Mouse (Mus musculus): ENCODE measurements around the gene Prkag3. TPM values are rescaled to one million over a fixed set of nuclear protein-coding genes. Genes with fewer than 3 reads are reported as not detected.

The Prkag3 gene
- polyA plus RNA-seq, 1 experiment from 2014 or later: 0.07 TPM

DNA sequence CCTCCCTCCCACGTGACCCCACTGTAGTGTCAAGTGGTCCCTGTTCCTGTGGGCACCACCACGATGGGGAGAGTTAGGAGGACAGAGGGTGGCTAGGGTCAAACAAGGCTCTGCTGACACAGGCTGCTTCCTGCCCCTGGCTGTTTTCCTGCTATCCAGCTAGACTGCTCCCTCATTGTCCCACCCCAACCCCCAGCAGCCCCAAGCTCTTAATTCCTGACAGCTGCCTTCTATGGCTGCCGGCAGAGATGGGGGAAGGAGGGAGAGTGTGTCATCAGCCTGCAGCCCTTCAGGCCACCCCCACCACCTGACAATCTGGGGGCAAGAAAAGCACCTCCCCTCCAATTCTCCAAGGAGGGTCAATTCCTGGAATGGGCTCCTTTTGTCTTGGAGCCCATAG is 41.1 kb upstream of the Prkag3 start:
- no peak for ATAC-seq (replicated peaks; ENCODE audit: low FRiP score, low read depth)
- Histone ChIP-seq H3K36me3 (ENCODE audit: insufficient read depth, low read length) (no peaks in the 10 kb centered on the region), H3K9me3 (replicated peaks; ENCODE audit: low read length) (no peaks in the 10 kb centered on the region; the same call in 1 of the 2 replicates), H3K27me3 (ENCODE audit: insufficient read depth, low read length) (peaks cover 92% of the 10 kb centered on the region), H3K9ac (ENCODE audit: low read depth, low read length) (no peak overlapping the region), H3K4me1 (replicated peaks; ENCODE audit: insufficient read depth, low read length) (peaks cover 12% of the 10 kb centered on the region; the same call in 1 of the 2 replicates), H3K27ac (no peak overlapping the region), H3K4me2 (ENCODE audit: low read length) (no peak overlapping the region), H3K4me3 (replicated peaks; ENCODE audit: low read depth, low read length) (no peak overlapping the region)
- TF ChIP-seq CTCF (IDR thresholded peaks at IDR 0.05; ENCODE audit: low read depth): no peak
- 23% methylated on average over 3 of the region's 3 CpGs for WGBS
- DNase-seq (ENCODE audit: low spot score): no peak

DNA sequence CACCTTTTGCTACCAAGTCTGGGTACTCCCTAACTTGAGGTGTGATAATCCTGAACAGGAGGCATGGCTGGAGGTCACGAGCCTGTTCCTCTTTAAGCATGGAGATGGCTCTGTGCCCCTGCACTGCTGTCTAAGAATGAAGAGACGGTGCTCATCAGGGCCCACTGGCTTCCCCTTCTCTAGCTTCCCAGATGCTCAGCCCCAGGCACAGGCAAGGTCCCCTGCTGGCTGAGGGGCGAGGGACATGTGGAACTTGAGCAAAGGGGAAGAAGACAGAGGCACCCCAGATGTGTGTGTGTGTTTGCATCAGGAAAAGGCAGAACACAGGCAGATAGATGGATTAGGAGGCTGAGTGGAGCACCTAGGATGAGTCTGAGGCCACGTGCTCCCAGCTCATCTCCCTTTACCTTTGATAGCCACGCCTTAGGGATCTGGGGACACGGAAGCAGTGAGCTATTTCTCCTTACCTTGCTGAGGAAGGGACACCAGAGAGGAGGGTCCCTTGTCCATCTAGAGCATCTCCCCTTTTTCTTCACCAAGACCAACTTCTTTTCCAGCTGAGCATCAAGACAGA is 39.7 kb upstream of the Prkag3 start:
- WGBS: 27% methylated on average over 6 of the region's 6 CpGs
- Histone ChIP-seq H3K27ac (no peak overlapping the region), H3K27me3 (ENCODE audit: insufficient read depth, low read length) (peaks cover 94% of the 10 kb centered on the region), H3K4me3 (replicated peaks; ENCODE audit: low read depth, low read length) (no peak overlapping the region), H3K9me3 (replicated peaks; ENCODE audit: low read length) (no peaks in the 10 kb centered on the region; the same call in 1 of the 2 replicates), H3K9ac (ENCODE audit: low read depth, low read length) (no peak overlapping the region), H3K4me2 (ENCODE audit: low read length) (no peak overlapping the region), H3K36me3 (ENCODE audit: insufficient read depth, low read length) (no peaks in the 10 kb centered on the region), H3K4me1 (replicated peaks; ENCODE audit: insufficient read depth, low read length) (peaks cover 14% of the 10 kb centered on the region; the same call in 1 of the 2 replicates)
- ATAC-seq (replicated peaks; ENCODE audit: low FRiP score, low read depth) (no peak), DNase-seq (ENCODE audit: low spot score) (no peak)
- TF ChIP-seq CTCF (IDR thresholded peaks at IDR 0.05; ENCODE audit: low read depth): no peak

DNA sequence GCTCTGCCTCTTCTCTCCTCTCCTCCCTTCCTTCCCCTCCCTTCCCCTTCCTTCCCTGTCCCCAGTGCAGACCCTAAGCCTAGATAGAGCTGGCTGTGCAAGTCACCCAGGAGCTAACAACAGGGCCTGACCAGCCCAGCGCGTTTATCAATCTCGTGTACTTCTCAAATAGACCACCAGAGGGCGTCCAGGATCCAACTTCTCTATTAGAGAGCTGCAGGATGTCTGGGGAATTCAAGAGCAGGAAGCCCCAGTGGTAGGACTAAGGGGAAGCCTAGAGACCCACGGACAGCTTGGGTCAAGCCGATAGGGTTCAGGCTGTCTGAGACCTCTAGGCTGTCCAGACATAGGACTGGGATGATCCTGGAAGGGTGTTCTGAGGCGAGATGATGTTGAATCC is 38.8 kb upstream of the Prkag3 start:
- H3K9me3 ChIP-seq (replicated peaks; ENCODE audit: low read length): no peaks in the 10 kb centered on the region; the same call in 1 of the 2 replicates
- WGBS: 9% methylated on average over 7 of the region's 7 CpGs
- peaks cover 94% of the 10 kb centered on the region for H3K27me3 ChIP-seq (ENCODE audit: insufficient read depth, low read length)
- TF ChIP-seq CTCF (IDR thresholded peaks at IDR 0.05; ENCODE audit: low read depth): peak; percentile 88
- no peak overlapping the region for H3K27ac ChIP-seq
- H3K9ac ChIP-seq (ENCODE audit: low read depth, low read length): no peak overlapping the region
- DNase-seq (ENCODE audit: low spot score): peak; percentile 88
- ATAC-seq (replicated peaks; ENCODE audit: low FRiP score, low read depth): no peak
- H3K4me3 ChIP-seq (replicated peaks; ENCODE audit: low read depth, low read length): no peak overlapping the region
- peaks cover 15% of the 10 kb centered on the region; the same call in 1 of the 2 replicates for H3K4me1 ChIP-seq (replicated peaks; ENCODE audit: insufficient read depth, low read length)
- no peak overlapping the region for H3K4me2 ChIP-seq (ENCODE audit: low read length)
- no peaks in the 10 kb centered on the region for H3K36me3 ChIP-seq (ENCODE audit: insufficient read depth, low read length)

- peak; percentile 78 for DNase-seq (ENCODE audit: low spot score)
- no peak overlapping the region for H3K9ac ChIP-seq (ENCODE audit: low read depth, low read length)
- peaks cover 9% of the 10 kb centered on the region; the same call in 1 of the 2 replicates for H3K4me1 ChIP-seq (replicated peaks; ENCODE audit: insufficient read depth, low read length)
- H3K4me3 ChIP-seq (replicated peaks; ENCODE audit: low read depth, low read length): peak overlapping the region; percentile 44
- no peaks in the 10 kb centered on the region for H3K36me3 ChIP-seq (ENCODE audit: insufficient read depth, low read length)
- peak; percentile 65 for TF ChIP-seq CTCF (IDR thresholded peaks at IDR 0.05; ENCODE audit: low read depth)
- H3K27ac ChIP-seq: no peak overlapping the region
- ATAC-seq (replicated peaks; ENCODE audit: low FRiP score, low read depth): no peak; the same call in 1 of the 2 replicates
- H3K27me3 ChIP-seq (ENCODE audit: insufficient read depth, low read length): peaks cover 73% of the 10 kb centered on the region
- 1% methylated on average over 67 of the region's 67 CpGs for WGBS
- no peaks in the 10 kb centered on the region; the same call in 1 of the 2 replicates for H3K9me3 ChIP-seq (replicated peaks; ENCODE audit: low read length)
- peak overlapping the region; percentile 77 for H3K4me2 ChIP-seq (ENCODE audit: low read length)
Measured at GRCm38 (mm10) chr1:74784041-74784759, 35.2 kb upstream of the Prkag3 start.

DNA sequence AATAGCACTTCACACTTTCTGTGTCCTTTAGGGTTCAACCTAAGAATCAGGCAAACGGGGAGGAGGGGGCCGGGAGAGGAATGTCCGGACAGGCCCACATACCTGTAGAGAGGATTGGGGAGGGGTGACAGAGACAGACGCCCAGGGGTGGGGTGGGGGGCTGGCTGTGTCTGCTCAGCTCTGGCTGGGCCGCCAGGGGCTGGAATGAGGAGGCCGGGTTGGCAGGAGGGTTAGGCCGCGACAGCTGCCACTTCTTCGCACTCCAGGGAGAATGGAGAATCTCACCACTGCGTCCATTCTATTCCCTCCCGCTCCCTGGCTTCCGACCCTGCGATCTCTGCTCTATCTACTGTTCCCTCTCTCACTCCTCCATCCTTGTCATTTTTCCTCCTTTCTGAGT is 34.5 kb upstream of the Prkag3 start:
- H3K9ac ChIP-seq (ENCODE audit: low read depth, low read length): no peak overlapping the region
- peaks cover 68% of the 10 kb centered on the region for H3K27me3 ChIP-seq (ENCODE audit: insufficient read depth, low read length)
- H3K4me1 ChIP-seq (replicated peaks; ENCODE audit: insufficient read depth, low read length): peaks cover 9% of the 10 kb centered on the region; the same call in 1 of the 2 replicates
- ATAC-seq (replicated peaks; ENCODE audit: low FRiP score, low read depth): no peak
- H3K27ac ChIP-seq: no peak overlapping the region
- no peak for DNase-seq (ENCODE audit: low spot score)
- H3K4me3 ChIP-seq (replicated peaks; ENCODE audit: low read depth, low read length): peak overlapping the region; percentile 44
- no peaks in the 10 kb centered on the region for H3K36me3 ChIP-seq (ENCODE audit: insufficient read depth, low read length)
- H3K4me2 ChIP-seq (ENCODE audit: low read length): peak overlapping the region; percentile 77
- H3K9me3 ChIP-seq (replicated peaks; ENCODE audit: low read length): no peaks in the 10 kb centered on the region; the same call in 1 of the 2 replicates
- no peak for TF ChIP-seq CTCF (IDR thresholded peaks at IDR 0.05; ENCODE audit: low read depth)
- 12% methylated on average over 13 of the region's 13 CpGs for WGBS

GRCm38 (mm10) chr1:74782045-74782444 is 33.0 kb upstream of the Prkag3 start:
- no peak overlapping the region for H3K4me2 ChIP-seq (ENCODE audit: low read length)
- peaks cover 54% of the 10 kb centered on the region for H3K27me3 ChIP-seq (ENCODE audit: insufficient read depth, low read length)
- DNase-seq (ENCODE audit: low spot score): no peak
- H3K27ac ChIP-seq: no peak overlapping the region
- H3K36me3 ChIP-seq (ENCODE audit: insufficient read depth, low read length): no peaks in the 10 kb centered on the region
- WGBS: 19% methylated on average over 14 of the region's 14 CpGs
- no peaks in the 10 kb centered on the region; the same call in 1 of the 2 replicates for H3K9me3 ChIP-seq (replicated peaks; ENCODE audit: low read length)
- ATAC-seq (replicated peaks; ENCODE audit: low FRiP score, low read depth): no peak
- no peak overlapping the region for H3K9ac ChIP-seq (ENCODE audit: low read depth, low read length)
- TF ChIP-seq CTCF (IDR thresholded peaks at IDR 0.05; ENCODE audit: low read depth): no peak
- no peak overlapping the region for H3K4me3 ChIP-seq (replicated peaks; ENCODE audit: low read depth, low read length)
- H3K4me1 ChIP-seq (replicated peaks; ENCODE audit: insufficient read depth, low read length): peaks cover 9% of the 10 kb centered on the region; the same call in 1 of the 2 replicates
